Mouse (Mus musculus): ENCODE measurements around the gene Rfc3. TPM values are rescaled to one million over a fixed set of nuclear protein-coding genes. Genes with fewer than 3 reads are reported as not detected.

Gene Rfc3
- total and polyA plus RNA-seq, 3 experiments, result 105 to 211 (median 118) TPM

- Histone ChIP-seq H3K79me2 (ENCODE audit: control insufficient read depth, insufficient read depth, low read length, poor library complexity) (no peaks in the 10 kb centered on the region), H3K36me3 (ENCODE audit: control insufficient read depth in 1 of 2, insufficient read depth in 2 of 2, low read length in 2 of 2) (peaks cover 0 to 4% of the 10 kb centered on the region in 2 experiments; a peak in 2 of 4 replicates), H3K27ac (ENCODE audit: control insufficient read depth, low read depth, low read length) (no peak overlapping the region), H3K9me3 (replicated peaks; ENCODE audit: insufficient read depth, low read length) (no peaks in the 10 kb centered on the region), H3K27me3 (ENCODE audit: control insufficient read depth in 1 of 2, insufficient read depth in 2 of 2, low read length in 2 of 2) (no peaks in the 10 kb centered on the region), H3K9ac (ENCODE audit: control insufficient read depth, low read depth, low read length, poor library complexity, severe bottlenecking) (peak overlapping the region; percentile 47), H3K4me1 (ENCODE audit: control insufficient read depth in 1 of 2, insufficient read depth in 2 of 2, low read length in 2 of 2) (peaks cover 0 to 2% of the 10 kb centered on the region in 2 experiments; a peak in 1 of 4 replicates), H3K4me3 (ENCODE audit: control insufficient read depth in 1 of 2, insufficient read depth in 1 of 2, low read depth in 2 of 2, low read length in 2 of 2) (no peak overlapping the region)
- DNase-seq (ENCODE audit: low read depth, low spot score), result peak; percentile 93
- TF ChIP-seq NELFE (IDR thresholded peaks at IDR 0.05; ENCODE audit: low read depth, low read length) (no peak), ELF1 (IDR thresholded peaks at IDR 0.05; ENCODE audit: low read depth, low read length) (peak; percentile 55; the same call in 1 of the 2 replicates), E2F4 (IDR thresholded peaks at IDR 0.05; ENCODE audit: borderline replicate concordance, low read depth, low read length) (no peak), EP300 (IDR thresholded peaks at IDR 0.05; ENCODE audit: low read depth in 1 of 2, low read length in 2 of 2) (no peak), ZNF384 (IDR thresholded peaks at IDR 0.05; ENCODE audit: low read depth, low read length) (peak; percentile 88), NRF1 (IDR thresholded peaks at IDR 0.05; ENCODE audit: insufficient read depth, low read depth, low read length, poor library complexity, severe bottlenecking) (no peak), TBP (IDR thresholded peaks at IDR 0.05; ENCODE audit: low read depth, low read length) (peak; percentile 98), MYB (IDR thresholded peaks at IDR 0.05; ENCODE audit: low read depth, low read length) (no peak), GABPA (IDR thresholded peaks at IDR 0.05; ENCODE audit: low read depth, low read length) (no peak), UBTF (IDR thresholded peaks at IDR 0.05; ENCODE audit: borderline replicate concordance, insufficient read depth, low read depth, low read length) (no peak), BHLHE40 (IDR thresholded peaks at IDR 0.05; ENCODE audit: borderline replicate concordance, low read depth, low read length) (peak; percentile 72; the same call in 1 of the 2 replicates), JUND (IDR thresholded peaks at IDR 0.05; ENCODE audit: low read depth, low read length) (no peak), MAZ (IDR thresholded peaks at IDR 0.05; ENCODE audit: low read depth, low read length) (no peak), TAL1 (IDR thresholded peaks at IDR 0.05; ENCODE audit: low read length) (no peak), SMC3 (IDR thresholded peaks at IDR 0.05; ENCODE audit: low read depth, low read length) (peak; percentile 77), MYC (IDR thresholded peaks at IDR 0.05; ENCODE audit: low read depth, low read length) (peak; percentile 100), ZKSCAN1 (IDR thresholded peaks at IDR 0.05; ENCODE audit: low read depth, low read length) (no peak), USF1 (IDR thresholded peaks at IDR 0.05; ENCODE audit: low read depth, low read length) (peak; percentile 47; the same call in 1 of the 2 replicates), CTCF (IDR thresholded peaks at IDR 0.05 in 2 of 3, conservative IDR thresholded peaks at IDR 0.05 in 1 of 3; ENCODE audit: control insufficient read depth in 1 of 3, insufficient read depth in 1 of 3, low read depth in 2 of 3, low read length in 3 of 3, poor library complexity in 1 of 3, severe bottlenecking in 1 of 3) (peak; percentile 64 to 98 (median 70)), MXI1 (IDR thresholded peaks at IDR 0.05; ENCODE audit: low read depth, low read length) (peak; percentile 97), GATA1 (IDR thresholded peaks at IDR 0.05; ENCODE audit: low read depth, low read length) (no peak), MAX (IDR thresholded peaks at IDR 0.05; ENCODE audit: low read length) (peak; percentile 98), TCF12 (IDR thresholded peaks at IDR 0.05; ENCODE audit: low read depth, low read length) (no peak), RCOR1 (IDR thresholded peaks at IDR 0.05; ENCODE audit: low read depth, low read length) (no peak), POLR2A (IDR thresholded peaks at IDR 0.05; ENCODE audit: control insufficient read depth in 1 of 2, insufficient read depth in 1 of 2, low read depth in 1 of 2, low read length in 2 of 2, poor library complexity in 1 of 2) (no peak), SIN3A (IDR thresholded peaks at IDR 0.05; ENCODE audit: low read length) (0 out of 2 replicates have a peak, but pooled peaks have one; percentile 80), KAT2A (conservative IDR thresholded peaks at IDR 0.05; ENCODE audit: low read depth, low read length) (0 out of 2 replicates have a peak, but pooled peaks have one; percentile 6), CHD2 (IDR thresholded peaks at IDR 0.05; ENCODE audit: low read length) (no peak), ZMIZ1 (IDR thresholded peaks at IDR 0.05; ENCODE audit: low read depth, low read length) (no peak), MAFK (IDR thresholded peaks at IDR 0.05; ENCODE audit: borderline replicate concordance, low read depth, low read length) (no peak), HCFC1 (IDR thresholded peaks at IDR 0.05; ENCODE audit: low read depth, low read length) (peak; percentile 59; the same call in 1 of the 2 replicates), RAD21 (IDR thresholded peaks at IDR 0.05; ENCODE audit: low read depth, low read length) (peak; percentile 73), USF2 (IDR thresholded peaks at IDR 0.05; ENCODE audit: borderline replicate concordance in 1 of 2, insufficient read depth in 1 of 2, low read depth in 1 of 2, low read length in 2 of 2) (no peak), CHD1 (IDR thresholded peaks at IDR 0.05; ENCODE audit: low read depth, low read length) (no peak), POLR2AphosphoS5 (IDR thresholded peaks at IDR 0.05; ENCODE audit: borderline replicate concordance, low read depth, low read length) (no peak), POLR2AphosphoS2 (IDR thresholded peaks at IDR 0.05; ENCODE audit: low read length) (no peak)
Observed at GRCm38 (mm10) chr5:151686606-151687525, 35.8 kb upstream of the Rfc3 start.
